Mouse (Mus musculus) C2C12 (cell line): ENCODE measurements around the gene Rbbp6. TPM values are rescaled to one million over a fixed set of nuclear protein-coding genes. Genes with fewer than 3 reads are reported as not detected.

Experiments
- H3K27me3 ChIP-seq: one replicate; pipeline ENCODE4 v1.6.1; 2011; ENCODE audit not compliant: control insufficient read depth, insufficient read depth, insufficient read length
- H3K36me3 ChIP-seq: one replicate; pipeline ENCODE4 v1.6.1; 2011; ENCODE audit not compliant: control insufficient read depth, insufficient read depth
- H3K4me3 ChIP-seq: one replicate; pipeline ENCODE4 v1.5.1; 2011; ENCODE audit warnings: mild to moderate bottlenecking, control low read depth; ENCODE audit not compliant: poor library complexity, insufficient read depth, severe bottlenecking
- H3K79me2 ChIP-seq: one replicate; pipeline ENCODE4 v1.6.1; 2011; ENCODE audit not compliant: control insufficient read depth, insufficient read depth
- H3K79me3 ChIP-seq: one replicate; pipeline ENCODE4 v1.6.1; 2011; ENCODE audit warnings: low read depth, control low read depth
- H3ac ChIP-seq: one replicate; pipeline ENCODE3; 2011; ENCODE audit warnings: low read depth; ENCODE audit not compliant: control insufficient read depth, insufficient read length
- CEBPB ChIP-seq: IDR thresholded peaks from one replicate; pipeline ENCODE4 v1.6.1; 2011; ENCODE audit warnings: low read depth, mild to moderate bottlenecking, control low read depth, moderate library complexity
- CTCF ChIP-seq: IDR thresholded peaks from one replicate; pipeline ENCODE4 v1.5.1; 2011; ENCODE audit not compliant: control insufficient read depth, insufficient read depth, insufficient read length
- FOSL1 ChIP-seq: IDR thresholded peaks from one replicate; pipeline ENCODE4 v1.8.0; 2011; ENCODE audit warnings: mild to moderate bottlenecking, low read length; ENCODE audit not compliant: poor library complexity, insufficient read depth, severe bottlenecking
- MAX ChIP-seq: IDR thresholded peaks from one replicate; pipeline ENCODE4 v1.6.1; 2011; ENCODE audit warnings: mild to moderate bottlenecking, control low read depth
- MYOD1 ChIP-seq: IDR thresholded peaks from one replicate; pipeline ENCODE4 v1.6.1; 2011; ENCODE audit warnings: low read depth; ENCODE audit not compliant: control insufficient read depth, insufficient read length
- MYOG ChIP-seq: IDR thresholded peaks from one replicate; pipeline ENCODE4 v1.6.1; 2011; ENCODE audit not compliant: control insufficient read depth, insufficient read length; ENCODE audit errors: extremely low read depth
- USF1 ChIP-seq: IDR thresholded peaks from one replicate; pipeline ENCODE4 v1.6.1; 2011; ENCODE audit warnings: low read depth, mild to moderate bottlenecking, control low read depth, moderate library complexity
- polyA plus RNA-seq: library from polyadenylated mRNA; unstranded; fragments of >200 nt; fragmentation: generic; extraction: Trizol; gene quantifications from one replicate; pipeline ENCODE4 v1.2.1, GENCODE M21; 2012; ENCODE audit warnings: missing spikeins

Rbbp6 gene
- polyA plus RNA-seq, 1 experiment, result 13.0 TPM

- peaks cover 85% of the 10 kb centered on the region for H3K36me3 ChIP-seq
- TF ChIP-seq CEBPB, result no peak
- TF ChIP-seq USF1, result no peak
- H3ac ChIP-seq, result no peak overlapping the region
- no peak overlapping the region for H3K4me3 ChIP-seq
- peaks cover 63% of the 10 kb centered on the region for H3K79me3 ChIP-seq
- H3K27me3 ChIP-seq, result no peaks in the 10 kb centered on the region
- H3K79me2 ChIP-seq, result peaks cover 78% of the 10 kb centered on the region
Measured at GRCm38 (mm10) chr7:122979514-122979913, 14.0 kb downstream of the Rbbp6 start.

- Histone ChIP-seq H3K36me3 (peaks cover 86% of the 10 kb centered on the region), H3K27me3 (no peaks in the 10 kb centered on the region)
- TF ChIP-seq MYOG, result no peak
- no peak for TF ChIP-seq CEBPB
- no peak for TF ChIP-seq USF1
- TF ChIP-seq MAX, result no peak
Measured at GRCm38 (mm10) chr7:122998189-122998588, 32.7 kb downstream of the Rbbp6 start.

GRCm38 (mm10) chr7:122999871-123000396 lies 34.4 kb downstream of the Rbbp6 start:
- Histone ChIP-seq H3K79me3 (no peaks in the 10 kb centered on the region), H3K36me3 (peaks cover 85% of the 10 kb centered on the region)

More at GRCm38 (mm10) chr7:122998189-122998588, 32.7 kb downstream of the Rbbp6 start:
- Histone ChIP-seq H3ac (no peak overlapping the region), H3K79me3 (no peaks in the 10 kb centered on the region), H3K4me3 (no peak overlapping the region), H3K79me2 (no peaks in the 10 kb centered on the region)

GRCm38 (mm10) chr7:123000796-123001195 lies 35.3 kb downstream of the Rbbp6 start:
- H3K27me3 ChIP-seq, result no peaks in the 10 kb centered on the region
- TF ChIP-seq MYOD1 (no peak), FOSL1 (no peak), USF1 (no peak), CTCF (no peak), MYOG (no peak), MAX (no peak)
- H3K36me3 ChIP-seq, result peaks cover 80% of the 10 kb centered on the region
- H3K4me3 ChIP-seq, result no peak overlapping the region
- no peak overlapping the region for H3ac ChIP-seq
- H3K79me2 ChIP-seq, result no peaks in the 10 kb centered on the region
- H3K79me3 ChIP-seq, result no peaks in the 10 kb centered on the region

More at GRCm38 (mm10) chr7:122999871-123000396, 34.4 kb downstream of the Rbbp6 start:
- no peak overlapping the region for H3K4me3 ChIP-seq
- TF ChIP-seq MYOD1 (no peak), CEBPB (peak; percentile 16)
- no peak overlapping the region for H3ac ChIP-seq
- H3K79me2 ChIP-seq, result no peaks in the 10 kb centered on the region
- H3K27me3 ChIP-seq, result no peaks in the 10 kb centered on the region

GRCm38 (mm10) chr7:123001341-123002027 lies 36.0 kb downstream of the Rbbp6 start:
- no peak overlapping the region for H3ac ChIP-seq
- no peaks in the 10 kb centered on the region for H3K79me2 ChIP-seq
- no peaks in the 10 kb centered on the region for H3K79me3 ChIP-seq
- TF ChIP-seq CEBPB, result no peak
- TF ChIP-seq CTCF, result no peak
- no peak for TF ChIP-seq MAX
- TF ChIP-seq MYOG, result no peak
- TF ChIP-seq FOSL1, result no peak
- no peaks in the 10 kb centered on the region for H3K27me3 ChIP-seq
- H3K4me3 ChIP-seq, result no peak overlapping the region
- H3K36me3 ChIP-seq, result peaks cover 75% of the 10 kb centered on the region

GRCm38 (mm10) chr7:123002028-123002410 lies 36.5 kb downstream of the Rbbp6 start:
- Histone ChIP-seq H3K4me3 (no peak overlapping the region), H3ac (no peak overlapping the region), H3K79me3 (no peaks in the 10 kb centered on the region), H3K36me3 (peaks cover 70% of the 10 kb centered on the region), H3K27me3 (no peaks in the 10 kb centered on the region), H3K79me2 (no peaks in the 10 kb centered on the region)
- TF ChIP-seq MAX (no peak), FOSL1 (no peak), USF1 (no peak), MYOD1 (no peak), CEBPB (no peak), CTCF (no peak), MYOG (no peak)
